Mouse (Mus musculus) midbrain, embryonic 12.5 days (tissue): ENCODE results near the gene Vps13a. TPM values are rescaled to one million over a fixed set of nuclear protein-coding genes. Genes with fewer than 3 reads are reported as not detected.
A peak's percentile ranks its signal among the peaks of the same experiment; 100 is the strongest.
"Not testable (repeated sequence)": the region's sequence is repeated elsewhere in the genome, so short reads cannot be mapped to it uniquely, and the experiment has no call there.

Source experiments
- ATAC-seq: fragments of 200-750 bp; cut with Nextera tagmentation; 2 replicates; pipeline ENCODE4 v1.8.0; 2017; ENCODE audit warnings: low read depth, moderate TSS enrichment, moderate library complexity; ENCODE audit not compliant: low FRiP score
- H3K27ac ChIP-seq: fragments of 300-500 bp; sonication (generic); replicated peaks from 2 replicates; pipeline ENCODE4 v1.5.1; 2016; ENCODE audit warnings: mild to moderate bottlenecking
- H3K27me3 ChIP-seq: fragments of 300-500 bp; sonication (generic); 2 replicates; pipeline ENCODE4 v1.6.1; 2016; ENCODE audit warnings: mild to moderate bottlenecking
- H3K36me3 ChIP-seq: fragments of 300-500 bp; sonication (generic); 2 replicates; pipeline ENCODE4 v1.6.1; 2016
- H3K4me1 ChIP-seq: fragments of 300-500 bp; sonication (generic); 2 replicates; pipeline ENCODE4 v1.6.1; 2016
- H3K4me2 ChIP-seq: fragments of 300-500 bp; sonication (generic); replicated peaks from 2 replicates; pipeline ENCODE4 v1.6.1; 2016; ENCODE audit warnings: mild to moderate bottlenecking, moderate library complexity
- H3K4me3 ChIP-seq: fragments of 300-500 bp; sonication (generic); 2 replicates; pipeline ENCODE4 v1.5.1; 2016; ENCODE audit warnings: mild to moderate bottlenecking
- H3K9ac ChIP-seq: fragments of 300-500 bp; sonication (generic); replicated peaks from 2 replicates; pipeline ENCODE4 v1.6.1; 2016; ENCODE audit warnings: mild to moderate bottlenecking, moderate library complexity
- H3K9me3 ChIP-seq: fragments of 300-500 bp; sonication (generic); 2 replicates; pipeline ENCODE4 v1.6.1; 2016; ENCODE audit warnings: mild to moderate bottlenecking
- WGBS: fragments of 180-500 bp; shearing (Covaris S2); methylation state at CpG from one replicate; pipeline ENCODE4 v1.1.7; 2016; 5-methylcytosine and 5-hydroxymethylcytosine counted together
- polyA plus RNA-seq: library from polyadenylated mRNA; unstranded; fragments of >200 nt; fragmentation: Nextera tagmentation; extraction: Ambion mirVana; gene quantifications from 2 replicates; pipeline ENCODE4 v1.2.1, GENCODE M21; 2016

The Vps13a gene
- 12.9 and 13.1 TPM in 2 replicates for polyA plus RNA-seq

- H3K36me3 ChIP-seq, result no peaks in the 10 kb centered on the region
- H3K4me2 ChIP-seq, result peak within 1 kb of the TSS; percentile 98
- H3K27me3 ChIP-seq, result peaks cover 17% of the 10 kb centered on the region
- under 1% methylated on average over 54 of the region's 67 CpGs for WGBS
- ATAC-seq, result peak; percentile 98
- peaks cover 10% of the 10 kb centered on the region for H3K4me1 ChIP-seq
- peak within 1 kb of the TSS; percentile 66 for H3K9ac ChIP-seq
- H3K4me3 ChIP-seq, result peak within 1 kb of the TSS; percentile 74
- H3K9me3 ChIP-seq, result no peaks in the 10 kb centered on the region
- H3K27ac ChIP-seq, result no peak within 1 kb of the TSS
Measured at GRCm38 (mm10) chr19:16780790-16781384, at the start of gene Vps13a. Vps13a (minus strand) TSS chr19:16780933.

- Histone ChIP-seq H3K4me1 (no peaks in the 10 kb centered on the region), H3K36me3 (no peaks in the 10 kb centered on the region), H3K9ac (no peak overlapping the region), H3K27me3 (no peaks in the 10 kb centered on the region), H3K27ac (no peak overlapping the region), H3K4me2 (no peak overlapping the region), H3K4me3 (no peak overlapping the region), H3K9me3 (no peaks in the 10 kb centered on the region)
- 81% methylated on average over 5 of the region's 5 CpGs for WGBS
- ATAC-seq, result no peak
Measured at GRCm38 (mm10) chr19:16827657-16828056, 46.9 kb upstream of the Vps13a start.

GRCm38 (mm10) chr19:16825228-16825627, 44.5 kb upstream of the Vps13a start:
- no peak for ATAC-seq
- Histone ChIP-seq H3K4me3 (no peak overlapping the region), H3K9me3 (no peaks in the 10 kb centered on the region), H3K4me2 (no peak overlapping the region), H3K4me1 (no peaks in the 10 kb centered on the region), H3K27me3 (no peaks in the 10 kb centered on the region), H3K27ac (no peak overlapping the region), H3K36me3 (no peaks in the 10 kb centered on the region), H3K9ac (no peak overlapping the region)
- WGBS, result 66% methylated on average over 5 of the region's 5 CpGs

- 69% methylated on average over 5 of the region's 5 CpGs for WGBS
- Histone ChIP-seq H3K9me3 (no peaks in the 10 kb centered on the region), H3K4me2 (no peak overlapping the region), H3K27ac (no peak overlapping the region), H3K4me1 (no peaks in the 10 kb centered on the region), H3K27me3 (no peaks in the 10 kb centered on the region), H3K36me3 (no peaks in the 10 kb centered on the region), H3K9ac (no peak overlapping the region), H3K4me3 (no peak overlapping the region)
- ATAC-seq, result no peak
Measured at GRCm38 (mm10) chr19:16814848-16815247, 34.1 kb upstream of the Vps13a start.

GRCm38 (mm10) chr19:16813306-16813705, 32.6 kb upstream of the Vps13a start:
- H3K27me3 ChIP-seq, result no peaks in the 10 kb centered on the region
- WGBS, result 85% methylated on average over 7 of the region's 7 CpGs
- H3K27ac ChIP-seq, result no peak overlapping the region
- no peaks in the 10 kb centered on the region for H3K9me3 ChIP-seq
- H3K4me1 ChIP-seq, result no peaks in the 10 kb centered on the region
- H3K4me3 ChIP-seq, result no peak overlapping the region
- no peaks in the 10 kb centered on the region for H3K36me3 ChIP-seq
- no peak overlapping the region for H3K9ac ChIP-seq
- H3K4me2 ChIP-seq, result no peak overlapping the region
- ATAC-seq, result no peak

GRCm38 (mm10) chr19:16812072-16812608, 31.4 kb upstream of the Vps13a start:
- Histone ChIP-seq H3K9ac (no peak overlapping the region), H3K4me2 (no peak overlapping the region), H3K36me3 (no peaks in the 10 kb centered on the region), H3K4me3 (no peak overlapping the region), H3K9me3 (no peaks in the 10 kb centered on the region), H3K27ac (no peak overlapping the region), H3K27me3 (no peaks in the 10 kb centered on the region), H3K4me1 (no peaks in the 10 kb centered on the region)
- no peak for ATAC-seq
- 95% methylated on average over 8 of the region's 8 CpGs for WGBS

- Histone ChIP-seq H3K4me2 (no peak overlapping the region), H3K4me1 (no peaks in the 10 kb centered on the region), H3K9ac (no peak overlapping the region), H3K9me3 (no peaks in the 10 kb centered on the region), H3K27me3 (no peaks in the 10 kb centered on the region), H3K36me3 (no peaks in the 10 kb centered on the region), H3K27ac (no peak overlapping the region), H3K4me3 (no peak overlapping the region)
- WGBS, result 59% methylated on average over 3 of the region's 3 CpGs
- no peak for ATAC-seq
Measured at GRCm38 (mm10) chr19:16805102-16805501, 24.4 kb upstream of the Vps13a start.

- Histone ChIP-seq H3K9me3 (no peaks in the 10 kb centered on the region), H3K4me2 (no peak overlapping the region), H3K4me3 (no peak overlapping the region), H3K27ac (no peak overlapping the region), H3K4me1 (no peaks in the 10 kb centered on the region), H3K9ac (no peak overlapping the region), H3K36me3 (no peaks in the 10 kb centered on the region), H3K27me3 (no peaks in the 10 kb centered on the region)
- WGBS, result 60% methylated on average over 1 of the region's 11 CpGs
- 0 out of 2 replicates have a peak, but pooled peaks have one; percentile 27 for ATAC-seq
Measured at GRCm38 (mm10) chr19:16804578-16804977, 23.8 kb upstream of the Vps13a start.

- Histone ChIP-seq H3K4me2 (no peak overlapping the region), H3K4me1 (no peaks in the 10 kb centered on the region), H3K9ac (no peak overlapping the region), H3K4me3 (no peak overlapping the region), H3K27ac (no peak overlapping the region), H3K36me3 (no peaks in the 10 kb centered on the region), H3K27me3 (no peaks in the 10 kb centered on the region), H3K9me3 (no peaks in the 10 kb centered on the region)
- 3% methylated on average over 3 of the region's 3 CpGs for WGBS
- no peak for ATAC-seq
Measured at GRCm38 (mm10) chr19:16802707-16803106, 22.0 kb upstream of the Vps13a start.

- no peaks in the 10 kb centered on the region for H3K36me3 ChIP-seq
Measured at GRCm38 (mm10) chr19:16802123-16802522, 21.4 kb upstream of the Vps13a start.

GRCm38 (mm10) chr19:16797923-16798322, 17.2 kb upstream of the Vps13a start:
- no peaks in the 10 kb centered on the region for H3K4me1 ChIP-seq
- H3K4me3 ChIP-seq, result no peak overlapping the region
- no peaks in the 10 kb centered on the region for H3K9me3 ChIP-seq
- ATAC-seq, result no peak
- H3K27ac ChIP-seq, result no peak overlapping the region
- no peak overlapping the region for H3K9ac ChIP-seq
- no peaks in the 10 kb centered on the region for H3K36me3 ChIP-seq
- H3K27me3 ChIP-seq, result no peaks in the 10 kb centered on the region
- WGBS, result 78% methylated on average over 4 of the region's 4 CpGs
- H3K4me2 ChIP-seq, result no peak overlapping the region

More at GRCm38 (mm10) chr19:16802123-16802522, 21.4 kb upstream of the Vps13a start:
- H3K27ac ChIP-seq, result no peak overlapping the region
- H3K4me1 ChIP-seq, result no peaks in the 10 kb centered on the region
- no peaks in the 10 kb centered on the region for H3K27me3 ChIP-seq
- H3K9ac ChIP-seq, result no peak overlapping the region
- H3K9me3 ChIP-seq, result no peaks in the 10 kb centered on the region
- no peak overlapping the region for H3K4me2 ChIP-seq
- H3K4me3 ChIP-seq, result no peak overlapping the region
- ATAC-seq, result no peak
- WGBS, result 83% methylated on average over 3 of the region's 3 CpGs

GRCm38 (mm10) chr19:16794486-16794885, 13.8 kb upstream of the Vps13a start:
- H3K4me3 ChIP-seq, H3K27me3 ChIP-seq, H3K36me3 ChIP-seq, H3K9me3 ChIP-seq, H3K4me2 ChIP-seq, H3K9ac ChIP-seq, H3K27ac ChIP-seq, ATAC-seq, H3K4me1 ChIP-seq: not testable (repeated sequence)
- 89% methylated on average over 3 of the region's 3 CpGs for WGBS

GRCm38 (mm10) chr19:16789930-16790329, 9.2 kb upstream of the Vps13a start:
- no peaks in the 10 kb centered on the region for H3K36me3 ChIP-seq
- H3K4me1 ChIP-seq, result no peaks in the 10 kb centered on the region
- 83% methylated on average over 4 of the region's 4 CpGs for WGBS
- ATAC-seq, result no peak
- H3K27ac ChIP-seq, result no peak overlapping the region
- no peaks in the 10 kb centered on the region for H3K27me3 ChIP-seq
- no peak overlapping the region for H3K9ac ChIP-seq
- H3K4me3 ChIP-seq, result no peak overlapping the region
- no peak overlapping the region for H3K4me2 ChIP-seq
- no peaks in the 10 kb centered on the region for H3K9me3 ChIP-seq
